8 mouse cellular contexts compared by ENCODE assay signal in genomic region chr11:103361396-103362053, GRCm38 (mm10). TPM values are rescaled to one million over a fixed set of nuclear protein-coding genes. Genes with fewer than 3 reads are reported as not detected.
DNase-seq lines count a peak whose midpoint lies in the region; ATAC-seq lines count a peak whose summit lies in the region.

No protein-coding gene starts in this region.

- peaks cover 61% of the 10 kb centered on the region for H3K27me3 ChIP-seq in forebrain, embryonic 14.5 days (replicated peaks; ENCODE audit: control insufficient read depth, insufficient read depth, low read length)
- H3K27me3 ChIP-seq in midbrain, embryonic 10.5 days (ENCODE audit: low read depth, poor library complexity, severe bottlenecking) = peaks cover 96% of the 10 kb centered on the region

- H3K4me1 ChIP-seq in forebrain, embryonic 14.5 days (ENCODE audit: control insufficient read depth, insufficient read depth, low read length) = peaks cover 9% of the 10 kb centered on the region
- peaks cover 60% of the 10 kb centered on the region for H3K4me1 ChIP-seq in midbrain, embryonic 10.5 days

- intact Hi-C loops in left cerebral cortex, postnatal 36 days (cut with DNase I) = loop anchor here (2.0 kb wide), 1 partner anchor 37 kb away; no protein-coding TSS in a partner anchor

- 0 out of 2 replicates have a peak, but pooled peaks cover 5% of the 10 kb centered on the region for H3K36me3 ChIP-seq in forebrain, embryonic 14.5 days (ENCODE audit: control insufficient read depth, insufficient read depth, low read length)
- peaks cover 7% of the 10 kb centered on the region for H3K36me3 ChIP-seq in midbrain, embryonic 10.5 days

- H3K9me3 ChIP-seq in forebrain, embryonic 14.5 days (replicated peaks; ENCODE audit: control insufficient read depth, low read length) = no peaks in the 10 kb centered on the region
- no peaks in the 10 kb centered on the region for H3K9me3 ChIP-seq in midbrain, embryonic 10.5 days (replicated peaks)

- DNase-seq in spleen, postnatal 36 days (ENCODE audit: low spot score in 2 of 2) = peak; percentile 64 to 67
- DNase-seq in spleen, postnatal 14 days (ENCODE audit: low spot score in 2 of 2) = no peak
- no peak for DNase-seq in forebrain, embryonic 14.5 days (ENCODE audit: low spot score)
- DNase-seq in kidney, postnatal 4 days = peak; percentile 58 to 77
- peak; percentile 27 for DNase-seq in midbrain, embryonic 10.5 days (ENCODE audit: low spot score)
- DNase-seq in left cerebral cortex, adult 9 months (ENCODE audit: low spot score in 2 of 2) = no peak
- no peak for DNase-seq in left cerebral cortex, postnatal 36 days (ENCODE audit: low spot score in 2 of 2)

- no peak overlapping the region for H3K4me3 ChIP-seq in forebrain, embryonic 14.5 days (ENCODE audit: low read depth, low read length)
- peak overlapping the region; percentile 52 for H3K4me3 ChIP-seq in midbrain, embryonic 10.5 days

- no peak for ATAC-seq in forebrain, embryonic 14.5 days
- ATAC-seq in erythroblast, adult 5-6 weeks (replicated peaks; ENCODE audit: low FRiP score, poor library complexity, severe bottlenecking) = no peak

- 3% methylated on average over 25 of the region's 25 CpGs for WGBS in forebrain, embryonic 14.5 days
- WGBS in midbrain, embryonic 10.5 days = 2% methylated on average over 25 of the region's 25 CpGs

- H3K4me2 ChIP-seq in forebrain, embryonic 14.5 days (ENCODE audit: low read length) = 0 out of 2 replicates have a peak overlapping the region, but pooled peaks have one; percentile 66

- no peak overlapping the region for H3K9ac ChIP-seq in forebrain, embryonic 14.5 days (ENCODE audit: low read length)

- no peak overlapping the region for H3K27ac ChIP-seq in forebrain, embryonic 14.5 days (ENCODE audit: low read depth, low read length)
- no peak overlapping the region for H3K27ac ChIP-seq in midbrain, embryonic 10.5 days (replicated peaks)

RNA-seq across cellular contexts. Expression of gene Arhgap27, which starts 2.0 kb away (rescaled TPM):
- 1.5 and 2.3 TPM in 2 replicates for polyA plus RNA-seq in forebrain, embryonic 14.5 days (2014; fragmentation: Nextera tagmentation; extraction: Ambion mirVana)
- 3.8 and 4.1 TPM in 2 replicates for polyA plus RNA-seq in midbrain, embryonic 10.5 days (2016; fragmentation: Nextera tagmentation; extraction: Ambion mirVana)
- 10 to 100 TPM; 11.6 to 12.6 TPM for total RNA-seq in left cerebral cortex, postnatal 36 days (2021)
- 5.6 and 7.9 TPM in 2 replicates for total RNA-seq in erythroblast, adult 5-6 weeks (2015; ENCODE audit: low replicate concordance)
- total RNA-seq in erythroblast, adult 5-6 weeks (2017; ENCODE audit: low replicate concordance) = 4.9 and 5.7 TPM in 2 replicates

RNA-seq across cellular contexts. Expression of gene Plekhm1, which starts 51.0 kb away (rescaled TPM):
- 7.5 and 10.0 TPM in 2 replicates for polyA plus RNA-seq in forebrain, embryonic 14.5 days (2014; fragmentation: Nextera tagmentation; extraction: Ambion mirVana)
- 8.0 and 8.5 TPM in 2 replicates for polyA plus RNA-seq in midbrain, embryonic 10.5 days (2016; fragmentation: Nextera tagmentation; extraction: Ambion mirVana)
- total RNA-seq in left cerebral cortex, postnatal 36 days (2021) = 10 to 100 TPM; 16.3 to 18.8 TPM
- 27.9 and 36.4 TPM in 2 replicates for total RNA-seq in erythroblast, adult 5-6 weeks (2015; ENCODE audit: low replicate concordance)
- 25.6 and 25.7 TPM in 2 replicates for total RNA-seq in erythroblast, adult 5-6 weeks (2017; ENCODE audit: low replicate concordance)

Comparison
In these comparisons a context has a peak if more than half of its experiments do, and no peak if none do; other contexts are left out.
1. DNase-seq: peak in spleen, postnatal 36 days (2 of 2), kidney, postnatal 4 days (2 of 2) and midbrain, embryonic 10.5 days (single experiment); none in spleen, postnatal 14 days (0 of 2), forebrain, embryonic 14.5 days (single experiment), left cerebral cortex, adult 9 months (0 of 2) and left cerebral cortex, postnatal 36 days (0 of 2).